14 mouse cellular contexts compared by ENCODE assay signal in genomic region chr4:35086067-35086700, GRCm38 (mm10).
"Had no signal": no experiment of that assay in that cellular context is flagged by ENCODE, and none has a peak within 500 bp of the region (broad histone marks: within the 10 kb centered on the region; RNA-seq: fewer than 3 reads in every experiment).

No protein-coding gene starts in this region.

- H3K27ac ChIP-seq: limb, embryonic 12.5 days; liver, embryonic 15.5 days; lung, embryonic 15.5 days; midbrain, embryonic 12.5 days; neural tube, embryonic 13.5 days had no signal

- H3K27me3 ChIP-seq: limb, embryonic 12.5 days; liver, embryonic 15.5 days; lung, embryonic 15.5 days; midbrain, embryonic 12.5 days; neural tube, embryonic 13.5 days had no signal

- H3K4me3 ChIP-seq: limb, embryonic 12.5 days; liver, embryonic 15.5 days; lung, embryonic 15.5 days; midbrain, embryonic 12.5 days; neural tube, embryonic 13.5 days had no signal

- H3K36me3 ChIP-seq: lung, embryonic 15.5 days; midbrain, embryonic 12.5 days; neural tube, embryonic 13.5 days had no signal

- H3K4me1 ChIP-seq: midbrain, embryonic 12.5 days had no signal

- H3K9ac ChIP-seq: limb, embryonic 12.5 days; liver, embryonic 15.5 days; lung, embryonic 15.5 days; midbrain, embryonic 12.5 days; neural tube, embryonic 13.5 days had no signal

- ATAC-seq: midbrain, embryonic 16.5 days had no signal

- H3K4me2 ChIP-seq: limb, embryonic 12.5 days; liver, embryonic 15.5 days; lung, embryonic 15.5 days; midbrain, embryonic 12.5 days; neural tube, embryonic 13.5 days had no signal

- H3K9me3 ChIP-seq: limb, embryonic 12.5 days; liver, embryonic 15.5 days; lung, embryonic 15.5 days; midbrain, embryonic 12.5 days; neural tube, embryonic 13.5 days had no signal

- DNase-seq: kidney, adult 18-20 months; kidney, postnatal 14 days; layer of hippocampus, adult 9-11 months; layer of hippocampus, postnatal 36 days; lung, postnatal 14 days; retina, postnatal 1 day; right cerebral cortex, postnatal 4 days; thymus, postnatal 4 days had no signal
